Comparison of ENCODE assay signal across 8 mouse cellular contexts in genomic region chr2:90677007-90677406, GRCm38 (mm10). TPM values are rescaled to one million over a fixed set of nuclear protein-coding genes. Genes with fewer than 3 reads are reported as not detected.
DNase-seq lines count a peak whose midpoint lies in the region; ATAC-seq and TF ChIP-seq lines count a peak whose summit lies in the region.

TSS of gene Nup160 (plus strand) at chr2:90677215.

- WGBS in hindbrain, embryonic 13.5 days, result 73% methylated on average over 8 of the region's 8 CpGs
- 83% methylated on average over 8 of the region's 8 CpGs for WGBS in macrophage (ENCODE audit: missing documents)

- no peak for ATAC-seq in hindbrain, embryonic 13.5 days (ENCODE audit: low FRiP score)

- peaks cover 21% of the 10 kb centered on the region for H3K79me3 ChIP-seq in C2C12 (ENCODE audit: low read depth)

- H3K27me3 ChIP-seq in C2C12 (ENCODE audit: control insufficient read depth, insufficient read depth, insufficient read length), result no peaks in the 10 kb centered on the region
- H3K27me3 ChIP-seq in hindbrain, embryonic 13.5 days, result no peaks in the 10 kb centered on the region

- no peak within 1 kb of the TSS for H3K4me3 ChIP-seq in C2C12 (ENCODE audit: insufficient read depth, poor library complexity, severe bottlenecking)
- no peak within 1 kb of the TSS for H3K4me3 ChIP-seq in embryonic fibroblast, embryonic 13.5 days (ENCODE audit: insufficient read depth, low read length)
- no peak within 1 kb of the TSS; the same call in 1 of the 2 replicates for H3K4me3 ChIP-seq in hindbrain, embryonic 13.5 days
- no peak within 1 kb of the TSS for H3K4me3 ChIP-seq in macrophage (ENCODE audit: inconsistent target)

- H3K36me3 ChIP-seq in C2C12 (ENCODE audit: control insufficient read depth, insufficient read depth), result peaks cover 18% of the 10 kb centered on the region
- no peaks in the 10 kb centered on the region for H3K36me3 ChIP-seq in hindbrain, embryonic 13.5 days
- no peaks in the 10 kb centered on the region for H3K36me3 ChIP-seq in macrophage (ENCODE audit: inconsistent target)

- H3K4me1 ChIP-seq in embryonic fibroblast, embryonic 13.5 days (ENCODE audit: control insufficient read depth, insufficient read depth, low read length), result no peaks in the 10 kb centered on the region; the same call in 1 of the 2 replicates
- peaks cover 26% of the 10 kb centered on the region for H3K4me1 ChIP-seq in hindbrain, embryonic 13.5 days (replicated peaks)

- no peak for TF ChIP-seq POLR2A in embryonic fibroblast, embryonic 13.5 days (IDR thresholded peaks at IDR 0.05; ENCODE audit: low read depth, low read length)

- H3K9me3 ChIP-seq in hindbrain, embryonic 13.5 days, result no peaks in the 10 kb centered on the region

- no peak for DNase-seq in gastrocnemius, adult 8-10 months (ENCODE audit: low spot score in 2 of 2)
- no peak for DNase-seq in gastrocnemius, postnatal 36 days
- no peak for DNase-seq in right cerebral cortex, postnatal 25 days
- DNase-seq in right cerebral cortex, postnatal 14 days, result no peak

- no peak within 1 kb of the TSS for H3K27ac ChIP-seq in embryonic fibroblast, embryonic 13.5 days (ENCODE audit: insufficient read depth, low read length)
- no peak within 1 kb of the TSS for H3K27ac ChIP-seq in hindbrain, embryonic 13.5 days
- H3K27ac ChIP-seq in macrophage, result no peak within 1 kb of the TSS

- no peak within 1 kb of the TSS for H3K4me2 ChIP-seq in hindbrain, embryonic 13.5 days

- no peak within 1 kb of the TSS for H3ac ChIP-seq in C2C12 (ENCODE audit: control insufficient read depth, insufficient read length, low read depth)

- TF ChIP-seq CTCF in C2C12 (IDR thresholded peaks at IDR 0.05; ENCODE audit: control insufficient read depth, insufficient read depth, insufficient read length), result no peak
- TF ChIP-seq CTCF in embryonic fibroblast, embryonic 13.5 days (IDR thresholded peaks at IDR 0.05; ENCODE audit: borderline replicate concordance, insufficient read depth, low read length), result no peak

- no peak within 1 kb of the TSS for H3K9ac ChIP-seq in hindbrain, embryonic 13.5 days

- intact Hi-C loops in gastrocnemius, postnatal 36 days (cut with DNase I), result loop anchor here (2.0 kb wide), 1 partner anchor 200 kb away; no protein-coding TSS in a partner anchor

- H3K79me2 ChIP-seq in C2C12 (ENCODE audit: control insufficient read depth, insufficient read depth) (peaks cover 29% of the 10 kb centered on the region), macrophage (ENCODE audit: inconsistent target) (peaks cover 24% of the 10 kb centered on the region)

TF ChIP-seq in C2C12, 6 proteins besides CTCF, POLR2A, EP300 and RAD21:
- no peak for TF ChIP-seq CEBPB (IDR thresholded peaks at IDR 0.05; ENCODE audit: low read depth)
- no peak for TF ChIP-seq MAX (IDR thresholded peaks at IDR 0.05)
- TF ChIP-seq MYOD1 (IDR thresholded peaks at IDR 0.05; ENCODE audit: control insufficient read depth, insufficient read length, low read depth), result no peak
- TF ChIP-seq MYOG (IDR thresholded peaks at IDR 0.05; ENCODE audit: control insufficient read depth, extremely low read depth, insufficient read length), result no peak
- TF ChIP-seq USF1 (IDR thresholded peaks at IDR 0.05; ENCODE audit: low read depth), result no peak
- TF ChIP-seq FOSL1 (IDR thresholded peaks at IDR 0.05; ENCODE audit: insufficient read depth, low read length, poor library complexity, severe bottlenecking), result no peak

RNA-seq across cellular contexts. Expression of gene Nup160, which starts in this region (rescaled TPM):
- 10 to 100 TPM in 3 of 4 experiments, 1 to 10 TPM in 1; 7.2 to 15.4 (median 13.1) TPM for total RNA-seq in gastrocnemius, adult 8-10 months (2022)
- 10 to 100 TPM in 1 of 2 experiments, 1 to 10 TPM in 1; 9.9 to 13.6 TPM for total RNA-seq in gastrocnemius, postnatal 36 days (2021)
- polyA plus RNA-seq in C2C12 (2012; fragmentation: generic; extraction: Trizol) (15.1 TPM), macrophage (2018) (10.1 to 25.7 TPM (median 21.4 TPM) in 3 replicates)
- polyA plus RNA-seq in embryonic fibroblast, embryonic 13.5 days (2011; ENCODE audit: insufficient read length, low read depth, missing spikeins), result 52.3 and 52.8 TPM in 2 replicates
- 23.2 and 24.9 TPM in 2 replicates for polyA plus RNA-seq in hindbrain, embryonic 13.5 days (2015; fragmentation: Nextera tagmentation; extraction: Ambion mirVana)
- total RNA-seq in macrophage (2018; cell fraction: chromatin; rRNA removed), result 10 to 100 TPM; 20.8 to 66.6 (median 44.4) TPM
- total RNA-seq in macrophage (2018; cell fraction: cytosol; rRNA removed), result 10 to 100 TPM; 10.8 to 19.0 (median 13.4) TPM
- 10 to 100 TPM; 14.8 to 49.5 (median 24.5) TPM for total RNA-seq in macrophage (2018; cell fraction: nucleus; rRNA removed)
